Mouse (Mus musculus) hindbrain, embryonic 14.5 days (tissue): Measurements from ENCODE around the gene Herc4. TPM values are rescaled to one million over a fixed set of nuclear protein-coding genes. Genes with fewer than 3 reads are reported as not detected.
A peak's percentile ranks its signal among the peaks of the same experiment; 100 is the strongest.

Experiments
- ATAC-seq: fragments of 200-750 bp; cut with Nextera tagmentation; 2 replicates; pipeline ENCODE4 v1.8.0; 2017; ENCODE audit warnings: moderate number of reproducible peaks, mild to moderate bottlenecking, moderate TSS enrichment, moderate library complexity; ENCODE audit not compliant: low FRiP score
- DNase-seq: peaks from one replicate; pipeline ENCODE4 v3.0.0-alpha.2; 2015; ENCODE audit warnings: low spot score
- H3K27ac ChIP-seq: fragments of 300-500 bp; sonication (generic); 2 replicates; pipeline ENCODE4 v1.5.1; 2014; ENCODE audit warnings: mild to moderate bottlenecking, moderate library complexity
- H3K27me3 ChIP-seq: fragments of 300-500 bp; sonication (generic); 2 replicates; pipeline ENCODE4 v1.6.1; 2014; ENCODE audit warnings: mild to moderate bottlenecking, low read length, mixed read lengths; ENCODE audit not compliant: control insufficient read depth, insufficient read depth
- H3K36me3 ChIP-seq: fragments of 300-500 bp; sonication (generic); replicated peaks from 2 replicates; pipeline ENCODE4 v1.6.1; 2014; ENCODE audit not compliant: control insufficient read depth, insufficient read depth
- H3K4me1 ChIP-seq: fragments of 300-500 bp; sonication (generic); replicated peaks from 2 replicates; pipeline ENCODE4 v1.6.1; 2014; ENCODE audit warnings: antibody characterized with exemption, low read length, mixed read lengths; ENCODE audit not compliant: control insufficient read depth, insufficient read depth
- H3K4me2 ChIP-seq: fragments of 300-500 bp; sonication (generic); replicated peaks from 2 replicates; pipeline ENCODE4 v1.6.1; 2014; ENCODE audit warnings: mild to moderate bottlenecking, moderate library complexity
- H3K4me3 ChIP-seq: fragments of 300-500 bp; sonication (generic); replicated peaks from 2 replicates; pipeline ENCODE4 v1.5.1; 2014; ENCODE audit warnings: mild to moderate bottlenecking, low read length
- H3K9ac ChIP-seq: fragments of 300-500 bp; sonication (generic); 2 replicates; pipeline ENCODE4 v1.6.1; 2014
- H3K9me3 ChIP-seq: fragments of 300-500 bp; sonication (generic); 2 replicates; pipeline ENCODE4 v1.6.1; 2016; ENCODE audit warnings: low read length; ENCODE audit not compliant: control insufficient read depth
- WGBS: fragments of 180-500 bp; shearing (Covaris S2); extraction: QIAGEN DNeasy Blood & Tissue Kit; methylation state at CpG from one replicate; pipeline ENCODE4 v1.1.7; 2014; 5-methylcytosine and 5-hydroxymethylcytosine counted together
- polyA plus RNA-seq: library from polyadenylated mRNA; unstranded; fragments of >200 nt; fragmentation: Nextera tagmentation; extraction: Ambion mirVana; gene quantifications from 2 replicates; pipeline ENCODE4 v1.2.1, GENCODE M21; 2014

The Herc4 gene
- 30.9 and 31.5 TPM in 2 replicates for polyA plus RNA-seq

- Histone ChIP-seq H3K4me1 (peaks cover 25% of the 10 kb centered on the region), H3K36me3 (peaks cover 9% of the 10 kb centered on the region), H3K27me3 (no peaks in the 10 kb centered on the region), H3K9me3 (no peaks in the 10 kb centered on the region), H3K4me3 (peak within 1 kb of the TSS; percentile 95), H3K4me2 (peak within 1 kb of the TSS; percentile 77), H3K9ac (peak within 1 kb of the TSS; percentile 86), H3K27ac (peak within 1 kb of the TSS; percentile 93)
- peak; percentile 96 for DNase-seq
- WGBS = under 1% methylated on average over 40 of the region's 44 CpGs
- peak; percentile 99 for ATAC-seq
Measured at GRCm38 (mm10) chr10:63243493-63244054, at the start of gene Herc4. Gene Herc4, plus strand, starts transcription at chr10:63243810.

GRCm38 (mm10) chr10:63199008-63199407, 44.6 kb upstream of the Herc4 start:
- H3K9ac ChIP-seq = no peak overlapping the region
- DNase-seq (no peak), ATAC-seq (no peak)
- no peaks in the 10 kb centered on the region for H3K9me3 ChIP-seq
- H3K4me1 ChIP-seq = no peaks in the 10 kb centered on the region
- no peak overlapping the region for H3K4me3 ChIP-seq
- H3K36me3 ChIP-seq = no peaks in the 10 kb centered on the region
- no peak overlapping the region for H3K4me2 ChIP-seq
- 76% methylated on average over 4 of the region's 4 CpGs for WGBS
- no peaks in the 10 kb centered on the region for H3K27me3 ChIP-seq
- no peak overlapping the region for H3K27ac ChIP-seq

GRCm38 (mm10) chr10:63201534-63201933, 42.1 kb upstream of the Herc4 start:
- DNase-seq = no peak
- Histone ChIP-seq H3K9me3 (no peaks in the 10 kb centered on the region), H3K36me3 (no peaks in the 10 kb centered on the region), H3K27ac (no peak overlapping the region), H3K4me3 (no peak overlapping the region), H3K9ac (no peak overlapping the region), H3K4me1 (no peaks in the 10 kb centered on the region), H3K4me2 (no peak overlapping the region), H3K27me3 (no peaks in the 10 kb centered on the region)
- ATAC-seq = no peak
- WGBS = 81% methylated on average over 8 of the region's 8 CpGs

GRCm38 (mm10) chr10:63203002-63203401, 40.6 kb upstream of the Herc4 start:
- no peaks in the 10 kb centered on the region for H3K4me1 ChIP-seq
- ATAC-seq = no peak
- no peaks in the 10 kb centered on the region for H3K27me3 ChIP-seq
- 77% methylated on average over 3 of the region's 3 CpGs for WGBS
- no peak overlapping the region for H3K9ac ChIP-seq
- no peaks in the 10 kb centered on the region for H3K36me3 ChIP-seq
- no peak for DNase-seq
- no peak overlapping the region for H3K4me3 ChIP-seq
- no peak overlapping the region for H3K4me2 ChIP-seq
- H3K9me3 ChIP-seq = no peaks in the 10 kb centered on the region
- no peak overlapping the region for H3K27ac ChIP-seq

- H3K9ac ChIP-seq = no peak within 1 kb of the TSS
- H3K4me3 ChIP-seq = no peak within 1 kb of the TSS
- no peak for ATAC-seq
- no peak within 1 kb of the TSS for H3K4me2 ChIP-seq
- H3K9me3 ChIP-seq = no peaks in the 10 kb centered on the region
- no peaks in the 10 kb centered on the region for H3K4me1 ChIP-seq
- no peaks in the 10 kb centered on the region for H3K27me3 ChIP-seq
- WGBS = 92% methylated on average over 15 of the region's 15 CpGs
- no peak within 1 kb of the TSS for H3K27ac ChIP-seq
- DNase-seq = no peak
- no peaks in the 10 kb centered on the region for H3K36me3 ChIP-seq
Measured at GRCm38 (mm10) chr10:63203728-63204127, 39.9 kb upstream of the Herc4 start, which contains the start of gene Mypn. Gene Mypn, minus strand, starts transcription at chr10:63203952.

- DNase-seq = no peak
- Histone ChIP-seq H3K27me3 (no peaks in the 10 kb centered on the region), H3K9ac (no peak overlapping the region), H3K4me2 (no peak overlapping the region), H3K4me1 (no peaks in the 10 kb centered on the region), H3K36me3 (no peaks in the 10 kb centered on the region), H3K27ac (no peak overlapping the region), H3K9me3 (no peaks in the 10 kb centered on the region), H3K4me3 (no peak overlapping the region)
- 79% methylated on average over 6 of the region's 6 CpGs for WGBS
- no peak for ATAC-seq
Measured at GRCm38 (mm10) chr10:63208871-63209270, 34.7 kb upstream of the Herc4 start.

GRCm38 (mm10) chr10:63221081-63221783, 22.4 kb upstream of the Herc4 start:
- no peak overlapping the region for H3K4me2 ChIP-seq
- H3K4me3 ChIP-seq = no peak overlapping the region
- no peaks in the 10 kb centered on the region for H3K9me3 ChIP-seq
- H3K4me1 ChIP-seq = no peaks in the 10 kb centered on the region
- WGBS = 53% methylated on average over 7 of the region's 7 CpGs
- H3K36me3 ChIP-seq = no peaks in the 10 kb centered on the region
- H3K27me3 ChIP-seq = no peaks in the 10 kb centered on the region
- no peak overlapping the region for H3K27ac ChIP-seq
- H3K9ac ChIP-seq = no peak overlapping the region
- no peak for ATAC-seq
- DNase-seq = peak; percentile 47

GRCm38 (mm10) chr10:63224341-63224740, 19.3 kb upstream of the Herc4 start:
- 79% methylated on average over 12 of the region's 12 CpGs for WGBS
- no peaks in the 10 kb centered on the region for H3K36me3 ChIP-seq
- H3K4me2 ChIP-seq = no peak overlapping the region
- H3K27ac ChIP-seq = no peak overlapping the region
- DNase-seq = no peak
- H3K4me3 ChIP-seq = no peak overlapping the region
- no peak for ATAC-seq
- no peaks in the 10 kb centered on the region for H3K4me1 ChIP-seq
- H3K9me3 ChIP-seq = no peaks in the 10 kb centered on the region
- no peaks in the 10 kb centered on the region for H3K27me3 ChIP-seq
- H3K9ac ChIP-seq = no peak overlapping the region

- Histone ChIP-seq H3K4me1 (no peaks in the 10 kb centered on the region), H3K27me3 (no peaks in the 10 kb centered on the region), H3K27ac (no peak overlapping the region), H3K9me3 (no peaks in the 10 kb centered on the region), H3K4me3 (no peak overlapping the region), H3K36me3 (no peaks in the 10 kb centered on the region), H3K4me2 (no peak overlapping the region), H3K9ac (no peak overlapping the region)
- DNase-seq = no peak
- 87% methylated on average over 7 of the region's 7 CpGs for WGBS
- no peak for ATAC-seq
Measured at GRCm38 (mm10) chr10:63230266-63230665, 13.3 kb upstream of the Herc4 start.
